Comparison of ENCODE assay signal across 15 mouse cellular contexts in genomic region chr19:46727945-46728540, GRCm38 (mm10). TPM values are rescaled to one million over a fixed set of nuclear protein-coding genes. Genes with fewer than 3 reads are reported as not detected.
A peak's percentile ranks its signal among the peaks of the same experiment; 100 is the strongest.
DNase-seq lines count a peak whose midpoint lies in the region; ATAC-seq and TF ChIP-seq lines count a peak whose summit lies in the region.
"Had no signal": no experiment of that assay in that cellular context is flagged by ENCODE, and none has a peak within 500 bp of the region (broad histone marks: within the 10 kb centered on the region; RNA-seq: fewer than 3 reads in every experiment).

No protein-coding gene starts in this region.

- TF ChIP-seq CTCF in stomach, postnatal 0 days (IDR thresholded peaks at IDR 0.05; ENCODE audit: low read depth), result no peak

- ATAC-seq in heart, embryonic 11.5 days (replicated peaks; ENCODE audit: insufficient number of reproducible peaks, low FRiP score, low TSS enrichment), result peak; percentile 63
- ATAC-seq in midbrain, embryonic 11.5 days (ENCODE audit: low FRiP score), result no peak
- ATAC-seq in midbrain, embryonic 13.5 days, result no peak
- 0 out of 2 replicates have a peak, but pooled peaks have one; percentile 21 for ATAC-seq in stomach, postnatal 0 days (ENCODE audit: low FRiP score, low TSS enrichment)

- H3K27me3 ChIP-seq in heart, embryonic 11.5 days (ENCODE audit: control insufficient read depth, insufficient read depth, low read length), result no peaks in the 10 kb centered on the region
- no peaks in the 10 kb centered on the region for H3K27me3 ChIP-seq in midbrain, embryonic 11.5 days (ENCODE audit: control insufficient read depth, insufficient read depth, low read length)
- H3K27me3 ChIP-seq in midbrain, embryonic 13.5 days, result no peaks in the 10 kb centered on the region
- H3K27me3 ChIP-seq in stomach, postnatal 0 days (ENCODE audit: control insufficient read depth, insufficient read depth, low read length), result no peaks in the 10 kb centered on the region
- H3K27me3 ChIP-seq: embryonic facial prominence, embryonic 12.5 days; hindbrain, embryonic 15.5 days; neural tube, embryonic 12.5 days had no signal

- peaks cover 14% of the 10 kb centered on the region for H3K4me1 ChIP-seq in heart, embryonic 11.5 days (ENCODE audit: control insufficient read depth, insufficient read depth, low read length)
- H3K4me1 ChIP-seq in midbrain, embryonic 11.5 days (ENCODE audit: control insufficient read depth, insufficient read depth, low read length), result peaks cover 2% of the 10 kb centered on the region; the same call in 1 of the 2 replicates
- peaks cover 16% of the 10 kb centered on the region for H3K4me1 ChIP-seq in midbrain, embryonic 13.5 days (replicated peaks)
- no peaks in the 10 kb centered on the region for H3K4me1 ChIP-seq in stomach, postnatal 0 days (replicated peaks; ENCODE audit: control insufficient read depth, insufficient read depth)
- H3K4me1 ChIP-seq: embryonic facial prominence, embryonic 12.5 days had no signal

- no peaks in the 10 kb centered on the region for H3K9me3 ChIP-seq in heart, embryonic 11.5 days (replicated peaks; ENCODE audit: control insufficient read depth, low read length)
- no peaks in the 10 kb centered on the region for H3K9me3 ChIP-seq in midbrain, embryonic 11.5 days (ENCODE audit: control insufficient read depth, low read length)
- no peaks in the 10 kb centered on the region for H3K9me3 ChIP-seq in midbrain, embryonic 13.5 days
- no peaks in the 10 kb centered on the region for H3K9me3 ChIP-seq in stomach, postnatal 0 days (ENCODE audit: control insufficient read depth, low read length)
- H3K9me3 ChIP-seq: embryonic facial prominence, embryonic 12.5 days; hindbrain, embryonic 15.5 days; limb, embryonic 10.5 days; neural tube, embryonic 12.5 days had no signal

- H3K36me3 ChIP-seq in heart, embryonic 11.5 days (ENCODE audit: control insufficient read depth, insufficient read depth, low read length), result peaks cover 8% of the 10 kb centered on the region
- H3K36me3 ChIP-seq in midbrain, embryonic 11.5 days (ENCODE audit: control insufficient read depth, insufficient read depth, low read length), result no peaks in the 10 kb centered on the region
- H3K36me3 ChIP-seq in midbrain, embryonic 13.5 days, result 0 out of 2 replicates have a peak, but pooled peaks cover 3% of the 10 kb centered on the region
- 0 out of 2 replicates have a peak, but pooled peaks cover 2% of the 10 kb centered on the region for H3K36me3 ChIP-seq in stomach, postnatal 0 days (ENCODE audit: control insufficient read depth, insufficient read depth, low read length)
- H3K36me3 ChIP-seq: embryonic facial prominence, embryonic 12.5 days; neural tube, embryonic 12.5 days had no signal

- no peak overlapping the region for H3K9ac ChIP-seq in heart, embryonic 11.5 days (ENCODE audit: low read depth, low read length)
- no peak overlapping the region for H3K9ac ChIP-seq in midbrain, embryonic 11.5 days (ENCODE audit: low read length)
- no peak overlapping the region for H3K9ac ChIP-seq in midbrain, embryonic 13.5 days (replicated peaks)
- H3K9ac ChIP-seq in stomach, postnatal 0 days (ENCODE audit: low read length), result no peak overlapping the region
- H3K9ac ChIP-seq: embryonic facial prominence, embryonic 12.5 days; hindbrain, embryonic 15.5 days; neural tube, embryonic 12.5 days had no signal

- TF ChIP-seq EP300 in stomach, postnatal 0 days (optimal IDR thresholded peaks at IDR 0.05), result no peak

- H3K4me2 ChIP-seq in heart, embryonic 11.5 days, result peak overlapping the region; percentile 28
- no peak overlapping the region for H3K4me2 ChIP-seq in midbrain, embryonic 11.5 days
- H3K4me2 ChIP-seq in midbrain, embryonic 13.5 days (replicated peaks), result no peak overlapping the region
- H3K4me2 ChIP-seq in stomach, postnatal 0 days (replicated peaks; ENCODE audit: low read depth), result no peak overlapping the region
- H3K4me2 ChIP-seq: embryonic facial prominence, embryonic 12.5 days; hindbrain, embryonic 15.5 days; neural tube, embryonic 12.5 days had no signal

- no peak overlapping the region for H3K27ac ChIP-seq in heart, embryonic 11.5 days (ENCODE audit: low read depth, low read length)
- H3K27ac ChIP-seq in midbrain, embryonic 11.5 days (ENCODE audit: low read depth, low read length), result no peak overlapping the region
- no peak overlapping the region for H3K27ac ChIP-seq in midbrain, embryonic 13.5 days
- no peak overlapping the region for H3K27ac ChIP-seq in stomach, postnatal 0 days (replicated peaks)
- H3K27ac ChIP-seq: embryonic facial prominence, embryonic 12.5 days; hindbrain, embryonic 15.5 days; limb, embryonic 10.5 days; macrophage; neural tube, embryonic 12.5 days had no signal

- no peak overlapping the region for H3K4me3 ChIP-seq in heart, embryonic 11.5 days (ENCODE audit: low read depth, low read length)
- H3K4me3 ChIP-seq in midbrain, embryonic 11.5 days (ENCODE audit: low read depth, low read length), result no peak overlapping the region
- no peak overlapping the region for H3K4me3 ChIP-seq in midbrain, embryonic 13.5 days (replicated peaks)
- no peak overlapping the region for H3K4me3 ChIP-seq in stomach, postnatal 0 days (ENCODE audit: low read depth, low read length)
- H3K4me3 ChIP-seq: embryonic facial prominence, embryonic 12.5 days; hindbrain, embryonic 15.5 days; limb, embryonic 10.5 days; neural tube, embryonic 12.5 days had no signal

- WGBS in heart, embryonic 11.5 days (ENCODE audit: insufficient replicate concordance), result 20% methylated on average over 11 of the region's 11 CpGs
- WGBS in midbrain, embryonic 11.5 days, result 79% methylated on average over 11 of the region's 11 CpGs
- WGBS in midbrain, embryonic 13.5 days, result 87% methylated on average over 11 of the region's 11 CpGs
- WGBS in stomach, postnatal 0 days, result 36% methylated on average over 11 of the region's 11 CpGs

- intact Hi-C loops in heart, postnatal 10 days (cut with DNase I), result no loop called here

- no peak for DNase-seq in heart, postnatal 10 days
- peak; percentile 53 for DNase-seq in midbrain, embryonic 11.5 days (ENCODE audit: low spot score, missing footprints)
- peak; percentile 68 for DNase-seq in liver
- no peak for DNase-seq in stomach, postnatal 0 days (ENCODE audit: low spot score)
- DNase-seq in natural killer cell, adult 2 months (ENCODE audit: low spot score in 2 of 2), result no peak
- DNase-seq in ovary, postnatal 14 days (ENCODE audit: low spot score), result no peak
- DNase-seq: cerebellum, adult 2 months had no signal

RNA-seq across cellular contexts. Expression of gene As3mt, which starts 20.8 kb away (rescaled TPM):
- 47.6 and 54.2 TPM in 2 replicates for polyA plus RNA-seq in heart, embryonic 11.5 days (2014; fragmentation: Nextera tagmentation; extraction: Ambion mirVana)
- 10 to 100 TPM; 61.4 to 69.0 TPM for total RNA-seq in heart, postnatal 10 days (2021)
- polyA plus RNA-seq in midbrain, embryonic 11.5 days (2014; fragmentation: Nextera tagmentation; extraction: Ambion mirVana), result 33.8 and 37.6 TPM in 2 replicates
- polyA plus RNA-seq in midbrain, embryonic 13.5 days (2015; fragmentation: Nextera tagmentation; extraction: Ambion mirVana), result 32.6 and 34.2 TPM in 2 replicates
- polyA plus RNA-seq in stomach, postnatal 0 days (2015; fragmentation: Nextera tagmentation; extraction: Ambion mirVana), result 17.0 and 17.7 TPM in 2 replicates

RNA-seq across cellular contexts. Expression of gene Cnnm2, which starts 33.4 kb away (rescaled TPM):
- 3.7 and 4.1 TPM in 2 replicates for polyA plus RNA-seq in heart, embryonic 11.5 days (2014; fragmentation: Nextera tagmentation; extraction: Ambion mirVana)
- 1 to 10 TPM; 6.6 to 7.7 TPM for total RNA-seq in heart, postnatal 10 days (2021)
- 4.5 and 4.9 TPM in 2 replicates for polyA plus RNA-seq in midbrain, embryonic 11.5 days (2014; fragmentation: Nextera tagmentation; extraction: Ambion mirVana)
- 4.4 and 7.5 TPM in 2 replicates for polyA plus RNA-seq in midbrain, embryonic 13.5 days (2015; fragmentation: Nextera tagmentation; extraction: Ambion mirVana)
- 2.0 and 2.1 TPM in 2 replicates for polyA plus RNA-seq in stomach, postnatal 0 days (2015; fragmentation: Nextera tagmentation; extraction: Ambion mirVana)

RNA-seq across cellular contexts. Expression of gene Borcs7, which starts 38.3 kb away (rescaled TPM):
- 14.7 and 16.5 TPM in 2 replicates for polyA plus RNA-seq in heart, embryonic 11.5 days (2014; fragmentation: Nextera tagmentation; extraction: Ambion mirVana)
- 10 to 100 TPM; 11.7 to 13.6 TPM for total RNA-seq in heart, postnatal 10 days (2021)
- polyA plus RNA-seq in midbrain, embryonic 11.5 days (2014; fragmentation: Nextera tagmentation; extraction: Ambion mirVana), result 15.3 and 16.2 TPM in 2 replicates
- polyA plus RNA-seq in midbrain, embryonic 13.5 days (2015; fragmentation: Nextera tagmentation; extraction: Ambion mirVana), result 20.1 and 22.3 TPM in 2 replicates
- 15.6 and 17.0 TPM in 2 replicates for polyA plus RNA-seq in stomach, postnatal 0 days (2015; fragmentation: Nextera tagmentation; extraction: Ambion mirVana)

RNA-seq across cellular contexts. Expression of gene Cyp17a1, which starts 55.1 kb away (rescaled TPM):
- 0.97 and 1.1 TPM in 2 replicates for polyA plus RNA-seq in heart, embryonic 11.5 days (2014; fragmentation: Nextera tagmentation; extraction: Ambion mirVana)
- total RNA-seq in heart, postnatal 10 days (2021), result not detected
- polyA plus RNA-seq in midbrain, embryonic 11.5 days (2014; fragmentation: Nextera tagmentation; extraction: Ambion mirVana), result not detected in 2 replicates
- polyA plus RNA-seq in midbrain, embryonic 13.5 days (2015; fragmentation: Nextera tagmentation; extraction: Ambion mirVana), result not detected in 2 replicates
- 0.12 TPM in 1 of 2 replicates, not detected in the other for polyA plus RNA-seq in stomach, postnatal 0 days (2015; fragmentation: Nextera tagmentation; extraction: Ambion mirVana)
- polyA plus RNA-seq: frontal cortex, adult 2 months; hindbrain, embryonic 15.5 days; limb, embryonic 10.5 days; macrophage; neural tube, embryonic 12.5 days had no signal

Comparison
In these comparisons a context has a peak if more than half of its experiments do, and no peak if none do; other contexts are left out.
1. ATAC-seq: peak in heart, embryonic 11.5 days (single experiment) and stomach, postnatal 0 days (single experiment); none in midbrain, embryonic 11.5 days (single experiment) and midbrain, embryonic 13.5 days (single experiment).
2. DNase-seq: peak in midbrain, embryonic 11.5 days (single experiment) and liver (single experiment); none in heart, postnatal 10 days (0 of 2), stomach, postnatal 0 days (single experiment), natural killer cell, adult 2 months (0 of 2) and ovary, postnatal 14 days (single experiment).